Mouse (Mus musculus): ENCODE measurements around the gene Fbf1. TPM values are rescaled to one million over a fixed set of nuclear protein-coding genes. Genes with fewer than 3 reads are reported as not detected.
A peak's percentile ranks its signal among the peaks of the same experiment; 100 is the strongest.

The Fbf1 gene
- polyA plus RNA-seq, 1 experiment from 2014 or later, result 73.5 TPM

GRCm38 (mm10) chr11:116110540-116110939 lies 57.4 kb downstream of the Fbf1 start:
- Histone ChIP-seq H3K4me2 (replicated peaks) (peak overlapping the region; percentile 46; the same call in 1 of the 2 replicates), H3K27ac (replicated peaks) (no peak overlapping the region), H3K9me3 (no peaks in the 10 kb centered on the region), H3K4me1 (peaks cover 34% of the 10 kb centered on the region), H3K4me3 (peak overlapping the region; percentile 35), H3K27me3 (peaks cover 65% of the 10 kb centered on the region), H3K9ac (replicated peaks) (no peak overlapping the region), H3K36me3 (no peaks in the 10 kb centered on the region)
- 39% methylated on average over 10 of the region's 10 CpGs for WGBS
- ATAC-seq (replicated peaks), result no peak

GRCm38 (mm10) chr11:116110131-116110530 lies 57.8 kb downstream of the Fbf1 start:
- under 1% methylated on average over 25 of the region's 35 CpGs for WGBS
- H3K27ac ChIP-seq (replicated peaks), result no peak overlapping the region
- peak overlapping the region; percentile 46 for H3K4me2 ChIP-seq (replicated peaks)
- H3K27me3 ChIP-seq, result peaks cover 67% of the 10 kb centered on the region
- no peaks in the 10 kb centered on the region for H3K9me3 ChIP-seq
- 0 out of 2 replicates have a peak, but pooled peaks have one; percentile 29 for ATAC-seq (replicated peaks)
- H3K9ac ChIP-seq (replicated peaks), result no peak overlapping the region
- H3K36me3 ChIP-seq, result no peaks in the 10 kb centered on the region
- peaks cover 34% of the 10 kb centered on the region for H3K4me1 ChIP-seq
- peak overlapping the region; percentile 35 for H3K4me3 ChIP-seq

GRCm38 (mm10) chr11:116109441-116110081 lies 58.4 kb downstream of the Fbf1 start:
- no peak for ATAC-seq (replicated peaks)
- 2% methylated on average over 69 of the region's 70 CpGs for WGBS

GRCm38 (mm10) chr11:116108464-116109137 lies 59.4 kb downstream of the Fbf1 start:
- Histone ChIP-seq H3K9ac (replicated peaks) (no peak overlapping the region), H3K4me1 (peaks cover 44% of the 10 kb centered on the region), H3K27me3 (peaks cover 67% of the 10 kb centered on the region), H3K4me2 (replicated peaks) (peak overlapping the region; percentile 46), H3K36me3 (no peaks in the 10 kb centered on the region), H3K27ac (replicated peaks) (no peak overlapping the region), H3K4me3 (peak overlapping the region; percentile 35; the same call in 1 of the 2 replicates), H3K9me3 (no peaks in the 10 kb centered on the region)
- ATAC-seq (replicated peaks), result no peak
- 3% methylated on average over 23 of the region's 23 CpGs for WGBS

More at GRCm38 (mm10) chr11:116109441-116110081, 58.4 kb downstream of the Fbf1 start:
- Histone ChIP-seq H3K4me3 (peak overlapping the region; percentile 35), H3K36me3 (no peaks in the 10 kb centered on the region), H3K27me3 (peaks cover 67% of the 10 kb centered on the region), H3K4me1 (peaks cover 35% of the 10 kb centered on the region), H3K9ac (replicated peaks) (0 out of 2 replicates have a peak overlapping the region, but pooled peaks have one; percentile 7), H3K27ac (replicated peaks) (no peak overlapping the region), H3K9me3 (no peaks in the 10 kb centered on the region), H3K4me2 (replicated peaks) (peak overlapping the region; percentile 46)

GRCm38 (mm10) chr11:116107777-116108285 lies 60.1 kb downstream of the Fbf1 start:
- H3K4me3 ChIP-seq, result 0 out of 2 replicates have a peak overlapping the region, but pooled peaks have one; percentile 2
- H3K27me3 ChIP-seq, result peaks cover 67% of the 10 kb centered on the region
- no peaks in the 10 kb centered on the region for H3K36me3 ChIP-seq
- no peaks in the 10 kb centered on the region for H3K9me3 ChIP-seq
- WGBS, result 13% methylated on average over 19 of the region's 19 CpGs
- H3K4me2 ChIP-seq (replicated peaks), result peak overlapping the region; percentile 46; the same call in 1 of the 2 replicates
- peaks cover 46% of the 10 kb centered on the region for H3K4me1 ChIP-seq
- no peak for ATAC-seq (replicated peaks)
- H3K9ac ChIP-seq (replicated peaks), result no peak overlapping the region
- no peak overlapping the region for H3K27ac ChIP-seq (replicated peaks)

- H3K36me3 ChIP-seq, result no peaks in the 10 kb centered on the region
- WGBS, result 22% methylated on average over 14 of the region's 14 CpGs
- peaks cover 66% of the 10 kb centered on the region for H3K27me3 ChIP-seq
- no peak for ATAC-seq (replicated peaks)
- H3K4me3 ChIP-seq, result no peak overlapping the region
- H3K9ac ChIP-seq (replicated peaks), result no peak overlapping the region
- no peak overlapping the region for H3K4me2 ChIP-seq (replicated peaks)
- H3K27ac ChIP-seq (replicated peaks), result no peak overlapping the region
- peaks cover 50% of the 10 kb centered on the region for H3K4me1 ChIP-seq
- no peaks in the 10 kb centered on the region for H3K9me3 ChIP-seq
Measured at GRCm38 (mm10) chr11:116106963-116107776, 60.8 kb downstream of the Fbf1 start.

GRCm38 (mm10) chr11:116106154-116106962 lies 61.6 kb downstream of the Fbf1 start:
- Histone ChIP-seq H3K9ac (replicated peaks) (no peak overlapping the region), H3K4me1 (peaks cover 58% of the 10 kb centered on the region), H3K27me3 (peaks cover 58% of the 10 kb centered on the region), H3K4me2 (replicated peaks) (no peak overlapping the region), H3K27ac (replicated peaks) (no peak overlapping the region), H3K9me3 (no peaks in the 10 kb centered on the region), H3K36me3 (no peaks in the 10 kb centered on the region), H3K4me3 (no peak overlapping the region)
- WGBS, result 33% methylated on average over 32 of the region's 32 CpGs
- ATAC-seq (replicated peaks), result no peak

- no peak for ATAC-seq (replicated peaks)
- Histone ChIP-seq H3K4me1 (peaks cover 55% of the 10 kb centered on the region), H3K4me2 (replicated peaks) (no peak overlapping the region), H3K9me3 (no peaks in the 10 kb centered on the region), H3K27me3 (peaks cover 45% of the 10 kb centered on the region), H3K36me3 (no peaks in the 10 kb centered on the region), H3K27ac (replicated peaks) (no peak overlapping the region), H3K4me3 (no peak overlapping the region), H3K9ac (replicated peaks) (no peak overlapping the region)
- WGBS, result 90% methylated on average over 2 of the region's 2 CpGs
Measured at GRCm38 (mm10) chr11:116105065-116105464, 62.9 kb downstream of the Fbf1 start.

GRCm38 (mm10) chr11:116104006-116104646 lies 63.8 kb downstream of the Fbf1 start:
- Histone ChIP-seq H3K4me2 (replicated peaks) (no peak overlapping the region), H3K36me3 (no peaks in the 10 kb centered on the region), H3K27ac (replicated peaks) (no peak overlapping the region), H3K9me3 (no peaks in the 10 kb centered on the region), H3K4me3 (no peak overlapping the region), H3K9ac (replicated peaks) (no peak overlapping the region), H3K27me3 (peaks cover 36% of the 10 kb centered on the region), H3K4me1 (peaks cover 47% of the 10 kb centered on the region)
- 44% methylated on average over 14 of the region's 14 CpGs for WGBS
- no peak for ATAC-seq (replicated peaks)

- Histone ChIP-seq H3K9ac (replicated peaks) (no peak overlapping the region), H3K9me3 (no peaks in the 10 kb centered on the region), H3K36me3 (no peaks in the 10 kb centered on the region), H3K4me2 (replicated peaks) (no peak overlapping the region), H3K27me3 (peaks cover 32% of the 10 kb centered on the region), H3K4me1 (peaks cover 41% of the 10 kb centered on the region), H3K27ac (replicated peaks) (0 out of 2 replicates have a peak overlapping the region, but pooled peaks have one; percentile 5), H3K4me3 (no peak overlapping the region)
- ATAC-seq (replicated peaks), result no peak
- 72% methylated on average over 12 of the region's 12 CpGs for WGBS
Measured at GRCm38 (mm10) chr11:116103572-116103971, 64.4 kb downstream of the Fbf1 start.

GRCm38 (mm10) chr11:116102472-116102871 lies 65.5 kb downstream of the Fbf1 start:
- Histone ChIP-seq H3K27me3 (peaks cover 21% of the 10 kb centered on the region), H3K9me3 (no peaks in the 10 kb centered on the region), H3K27ac (replicated peaks) (peak overlapping the region; percentile 80), H3K4me3 (no peak overlapping the region), H3K4me1 (peaks cover 31% of the 10 kb centered on the region), H3K4me2 (replicated peaks) (no peak overlapping the region), H3K9ac (replicated peaks) (no peak overlapping the region), H3K36me3 (no peaks in the 10 kb centered on the region)
- WGBS, result 38% methylated on average over 3 of the region's 4 CpGs
- ATAC-seq (replicated peaks), result no peak; the same call in 1 of the 2 replicates

Measured in forebrain, embryonic 15.5 days (tissue).